Comparison of ENCODE assay signal across 10 mouse cellular contexts in the genomic region with DNA sequence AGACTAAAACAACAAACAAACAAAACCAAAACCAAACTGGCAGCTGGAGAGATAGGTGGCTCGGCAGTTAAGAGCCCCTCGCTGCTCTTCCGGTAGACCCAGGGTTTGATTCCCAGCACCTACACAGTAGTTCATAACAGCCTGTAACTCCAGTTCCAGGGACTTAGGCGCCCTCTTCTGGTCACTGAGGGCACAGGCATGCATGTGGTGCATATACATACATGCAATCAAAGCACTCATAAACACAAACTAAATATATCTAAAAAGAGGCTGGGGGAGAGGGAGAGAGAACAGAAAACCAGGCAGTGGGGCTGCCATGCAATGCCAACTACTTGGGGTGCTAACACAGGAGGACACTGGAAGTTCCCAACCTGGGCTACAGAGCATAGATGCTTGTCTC. TPM values are rescaled to one million over a fixed set of nuclear protein-coding genes. Genes with fewer than 3 reads are reported as not detected.
A peak's percentile ranks its signal among the peaks of the same experiment; 100 is the strongest.
DNase-seq lines count a peak whose midpoint lies in the region; ATAC-seq and TF ChIP-seq lines count a peak whose summit lies in the region.
"Had no signal": no experiment of that assay in that cellular context is flagged by ENCODE, and none has a peak within 500 bp of the region (broad histone marks: within the 10 kb centered on the region; RNA-seq: fewer than 3 reads in every experiment).

No protein-coding gene starts in this region.

- ATAC-seq in lung, embryonic 14.5 days (ENCODE audit: insufficient read depth): no peak

- peak overlapping the region; percentile 19; the same call in 1 of the 2 replicates for H3K4me3 ChIP-seq in heart, adult 2 months
- no peak overlapping the region for H3K4me3 ChIP-seq in heart, embryonic 10.5 days
- H3K4me3 ChIP-seq in lung, embryonic 14.5 days (ENCODE audit: low read depth, low read length): no peak overlapping the region
- peak overlapping the region; percentile 79 for H3K4me3 ChIP-seq in myocyte
- H3K4me3 ChIP-seq: embryonic facial prominence, embryonic 12.5 days had no signal

- peaks cover 6% of the 10 kb centered on the region; the same call in 1 of the 2 replicates for H3K36me3 ChIP-seq in heart, adult 2 months (ENCODE audit: control insufficient read depth, insufficient read depth, low read length)
- no peaks in the 10 kb centered on the region for H3K36me3 ChIP-seq in heart, embryonic 10.5 days
- peaks cover 6% of the 10 kb centered on the region; the same call in 1 of the 2 replicates for H3K36me3 ChIP-seq in lung, embryonic 14.5 days (ENCODE audit: insufficient read depth)
- peaks cover 12% of the 10 kb centered on the region for H3K36me3 ChIP-seq in myocyte (ENCODE audit: control insufficient read depth, insufficient read depth)
- H3K36me3 ChIP-seq: embryonic facial prominence, embryonic 12.5 days had no signal

- H3ac ChIP-seq in myocyte (ENCODE audit: control insufficient read depth, insufficient read length): no peak overlapping the region

- H3K79me2 ChIP-seq in heart, adult 2 months (replicated peaks; ENCODE audit: control insufficient read depth, insufficient read depth, low read length): peaks cover 4% of the 10 kb centered on the region
- H3K79me2 ChIP-seq in myocyte (ENCODE audit: control insufficient read depth, insufficient read depth): peaks cover 54% of the 10 kb centered on the region

- no peaks in the 10 kb centered on the region for H3K9me3 ChIP-seq in heart, embryonic 10.5 days
- H3K9me3 ChIP-seq in lung, embryonic 14.5 days (ENCODE audit: low read depth, low read length): no peaks in the 10 kb centered on the region
- H3K9me3 ChIP-seq: embryonic facial prominence, embryonic 12.5 days had no signal

- intact Hi-C loops in heart, adult 2 months (cut with DNase I): loop anchor here (2.0 to 5.0 kb wide), 3 partner anchors 15 to 70 kb away; a partner anchor contains a TSS

- WGBS in heart, adult 2 months: 87% methylated on average over 4 of the region's 4 CpGs
- 92% methylated on average over 4 of the region's 4 CpGs for WGBS in heart, embryonic 10.5 days
- WGBS in lung, embryonic 14.5 days: 91% methylated on average over 4 of the region's 4 CpGs

- TF ChIP-seq EP300 in heart, adult 2 months (IDR thresholded peaks at IDR 0.05; ENCODE audit: insufficient read depth, low read depth, low read length): no peak

- H3K4me1 ChIP-seq in heart, adult 2 months (ENCODE audit: control insufficient read depth, insufficient read depth, low read length): peaks cover 21% of the 10 kb centered on the region
- peaks cover 38% of the 10 kb centered on the region for H3K4me1 ChIP-seq in heart, embryonic 10.5 days
- peaks cover 16% of the 10 kb centered on the region for H3K4me1 ChIP-seq in lung, embryonic 14.5 days (ENCODE audit: insufficient read depth)

- peak in 1 of 2 experiments; percentile 19 for DNase-seq in heart, adult 2 months
- DNase-seq in heart, embryonic 10.5 days (ENCODE audit: low spot score): no peak
- DNase-seq in lung, embryonic 14.5 days: no peak
- DNase-seq in lung, postnatal 14 days: no peak
- DNase-seq in T-cell, adult 2 months (ENCODE audit: low spot score): peak; percentile 38
- DNase-seq in retina, postnatal 1 day: no peak
- DNase-seq in frontal cortex, postnatal 36 days (ENCODE audit: low spot score in 2 of 2): no peak

- H3K27me3 ChIP-seq in heart, adult 2 months (ENCODE audit: control insufficient read depth, insufficient read depth, low read length): no peaks in the 10 kb centered on the region
- H3K27me3 ChIP-seq in heart, embryonic 10.5 days (ENCODE audit: insufficient read depth, poor library complexity, severe bottlenecking): peaks cover 14% of the 10 kb centered on the region; the same call in 1 of the 2 replicates
- no peaks in the 10 kb centered on the region for H3K27me3 ChIP-seq in lung, embryonic 14.5 days (ENCODE audit: insufficient read depth, low read length)
- H3K27me3 ChIP-seq in myocyte (ENCODE audit: control insufficient read depth, insufficient read depth, insufficient read length): no peaks in the 10 kb centered on the region

- H3K27ac ChIP-seq in heart, adult 2 months: peak overlapping the region; percentile 98
- H3K27ac ChIP-seq in heart, embryonic 10.5 days: no peak overlapping the region
- 0 out of 2 replicates have a peak overlapping the region, but pooled peaks have one; percentile 12 for H3K27ac ChIP-seq in lung, embryonic 14.5 days (ENCODE audit: low read depth)
- H3K27ac ChIP-seq: embryonic facial prominence, embryonic 12.5 days had no signal

- no peak overlapping the region for H3K9ac ChIP-seq in heart, adult 2 months (ENCODE audit: low read depth, low read length)
- no peak overlapping the region for H3K9ac ChIP-seq in lung, embryonic 14.5 days
- H3K9ac ChIP-seq: embryonic facial prominence, embryonic 12.5 days had no signal

- TF ChIP-seq CTCF in heart, adult 2 months (IDR thresholded peaks at IDR 0.05): peak; percentile 53
- TF ChIP-seq CTCF in lung, embryonic 14.5 days (IDR thresholded peaks at IDR 0.05; ENCODE audit: low read depth): peak; percentile 40; the same call in 1 of the 2 replicates

- peak overlapping the region; percentile 92 for H3K4me2 ChIP-seq in lung, embryonic 14.5 days
- H3K4me2 ChIP-seq in myocyte (ENCODE audit: low read depth): peak overlapping the region; percentile 85
- H3K4me2 ChIP-seq: embryonic facial prominence, embryonic 12.5 days; midbrain, embryonic 11.5 days had no signal

- no peak for TF ChIP-seq POLR2A in heart, adult 2 months (IDR thresholded peaks at IDR 0.05; ENCODE audit: insufficient read depth, low read depth, low read length)
- TF ChIP-seq POLR2A in myocyte (IDR thresholded peaks at IDR 0.05; ENCODE audit: insufficient read length, low read depth): no peak

TF ChIP-seq in myocyte, 11 proteins besides CTCF, POLR2A, EP300 and RAD21:
- TF ChIP-seq TCF12 (IDR thresholded peaks at IDR 0.05; ENCODE audit: insufficient read depth, poor library complexity, severe bottlenecking): no peak
- TF ChIP-seq MYOD1 (IDR thresholded peaks at IDR 0.05; ENCODE audit: control insufficient read depth in 1 of 3, insufficient read length in 2 of 3, low read depth in 2 of 3): no peak
- no peak for TF ChIP-seq CEBPB (IDR thresholded peaks at IDR 0.05; ENCODE audit: insufficient read depth, poor library complexity, severe bottlenecking)
- no peak for TF ChIP-seq E2F4 (IDR thresholded peaks at IDR 0.05; ENCODE audit: insufficient read depth)
- no peak for TF ChIP-seq MAX (IDR thresholded peaks at IDR 0.05; ENCODE audit: low read depth)
- TF ChIP-seq REST (IDR thresholded peaks at IDR 0.05; ENCODE audit: insufficient read depth, insufficient read length): no peak
- no peak for TF ChIP-seq POLR2AphosphoS2 (IDR thresholded peaks at IDR 0.05; ENCODE audit: insufficient read length, low read depth)
- no peak for TF ChIP-seq SRF (IDR thresholded peaks at IDR 0.05; ENCODE audit: control insufficient read depth, insufficient read length, low read depth)
- TF ChIP-seq TCF3 (IDR thresholded peaks at IDR 0.05; ENCODE audit: insufficient read length, low read depth): no peak
- no peak for TF ChIP-seq MYOG (IDR thresholded peaks at IDR 0.05; ENCODE audit: control insufficient read depth in 1 of 3, insufficient read depth in 1 of 3, insufficient read length in 2 of 3, low read depth in 2 of 3)
- TF ChIP-seq USF1 (IDR thresholded peaks at IDR 0.05; ENCODE audit: low read depth): no peak

RNA-seq across cellular contexts. Expression of a gene that starts 3.8 kb away (rescaled TPM):
- total RNA-seq in heart, adult 2 months (2021): 10 to 100 TPM; 44.6 to 46.4 TPM
- 73.1 and 73.9 TPM in 2 replicates for polyA plus RNA-seq in heart, adult 2 months (2012; rRNA removed)
- 11.8 and 17.1 TPM in 2 replicates for polyA plus RNA-seq in heart, embryonic 10.5 days (2016; fragmentation: Nextera tagmentation; extraction: Ambion mirVana)
- polyA plus RNA-seq in lung, embryonic 14.5 days (2014; fragmentation: Nextera tagmentation; extraction: Ambion mirVana): 56.9 and 57.0 TPM in 2 replicates
- polyA plus RNA-seq in myocyte (2012; fragmentation: generic; extraction: Trizol): 137 TPM

RNA-seq across cellular contexts. Expression of a gene that starts 22.4 kb away (rescaled TPM):
- total RNA-seq in heart, adult 2 months (2021): 10 to 100 TPM; 15.7 to 17.7 TPM
- 18.0 and 27.3 TPM in 2 replicates for polyA plus RNA-seq in heart, adult 2 months (2012; rRNA removed)
- 221 and 253 TPM in 2 replicates for polyA plus RNA-seq in heart, embryonic 10.5 days (2016; fragmentation: Nextera tagmentation; extraction: Ambion mirVana)
- 184 and 199 TPM in 2 replicates for polyA plus RNA-seq in lung, embryonic 14.5 days (2014; fragmentation: Nextera tagmentation; extraction: Ambion mirVana)
- polyA plus RNA-seq in myocyte (2012; fragmentation: generic; extraction: Trizol): 113 TPM

RNA-seq across cellular contexts. Expression of a gene that starts 38.4 kb away (rescaled TPM):
- 10 to 100 TPM; 51.1 to 55.6 TPM for total RNA-seq in heart, adult 2 months (2021)
- polyA plus RNA-seq in heart, adult 2 months (2012; rRNA removed): 53.7 and 59.5 TPM in 2 replicates
- polyA plus RNA-seq in heart, embryonic 10.5 days (2016; fragmentation: Nextera tagmentation; extraction: Ambion mirVana): 21.5 and 23.2 TPM in 2 replicates
- polyA plus RNA-seq in lung, embryonic 14.5 days (2014; fragmentation: Nextera tagmentation; extraction: Ambion mirVana): 35.8 and 37.7 TPM in 2 replicates
- 34.1 TPM for polyA plus RNA-seq in myocyte (2012; fragmentation: generic; extraction: Trizol)

Comparison
In these comparisons a context has a peak if more than half of its experiments do, and no peak if none do; other contexts are left out.
1. H3K4me3 ChIP-seq: peak in heart, adult 2 months (single experiment) and myocyte (single experiment); none in heart, embryonic 10.5 days (single experiment) and lung, embryonic 14.5 days (single experiment).